Mouse (Mus musculus) MEL (cell line): ENCODE measurements around the gene Hoxd11. TPM values are rescaled to one million over a fixed set of nuclear protein-coding genes. Genes with fewer than 3 reads are reported as not detected.

Experiments used
- DNase-seq: peaks from one replicate; pipeline ENCODE4 v3.0.0; 2011; ENCODE audit warnings: low read depth, low spot score
- H3K27ac ChIP-seq: 2 replicates; pipeline ENCODE4 v1.5.1; 2012; ENCODE audit warnings: low read depth, mild to moderate bottlenecking, control low read depth, low read length, moderate library complexity; ENCODE audit not compliant: control insufficient read depth
- H3K27me3 ChIP-seq, 2 experiments: fragments of 150-350 bp in 1 of 2; sonication (generic) in 1 of 2; 2 replicates each; pipeline ENCODE4 v1.6.1; 2012; ENCODE audit warnings: low read length in 2 of 2, mild to moderate bottlenecking in 2 of 2, improper control_type of control experiment in 1 of 2, moderate library complexity in 1 of 2; ENCODE audit not compliant: insufficient read depth in 2 of 2, control insufficient read depth in 1 of 2
- H3K36me3 ChIP-seq, 2 experiments: 2 replicates each; pipeline ENCODE4 v1.6.1; 2012 to 2014; ENCODE audit warnings: low read length in 2 of 2, improper control_type of control experiment in 1 of 2, inconsistent platforms in 1 of 2, mild to moderate bottlenecking in 1 of 2; ENCODE audit not compliant: insufficient read depth in 2 of 2, control insufficient read depth in 1 of 2
- H3K4me1 ChIP-seq, 2 experiments: fragments of 150-350 bp in 1 of 2; sonication (generic) in 1 of 2; 2 replicates each; pipeline ENCODE4 v1.6.1; 2012; ENCODE audit warnings: low read length in 2 of 2, improper control_type of control experiment in 1 of 2, mild to moderate bottlenecking in 1 of 2; ENCODE audit not compliant: insufficient read depth in 2 of 2, control insufficient read depth in 1 of 2
- H3K4me3 ChIP-seq, 2 experiments: fragments of 150-350 bp in 1 of 2; sonication (generic) in 1 of 2; 2 replicates each; pipeline ENCODE4 v1.5.1; 2012; ENCODE audit warnings: low read depth in 2 of 2, low read length in 2 of 2, mild to moderate bottlenecking in 2 of 2, moderate library complexity in 2 of 2, control low read depth in 1 of 2, improper control_type of control experiment in 1 of 2; ENCODE audit not compliant: control insufficient read depth in 1 of 2, insufficient read depth in 1 of 2
- H3K79me2 ChIP-seq: 2 replicates; pipeline ENCODE4 v1.6.1; 2012; ENCODE audit warnings: mild to moderate bottlenecking, low read length, moderate library complexity; ENCODE audit not compliant: control insufficient read depth, poor library complexity, insufficient read depth
- H3K9ac ChIP-seq: 2 replicates; pipeline ENCODE4 v1.6.1; 2012; ENCODE audit warnings: low read depth, mild to moderate bottlenecking, control low read depth, low read length, moderate library complexity; ENCODE audit not compliant: control insufficient read depth, poor library complexity, severe bottlenecking
- H3K9me3 ChIP-seq: fragments of 150-350 bp; sonication (generic); replicated peaks from 2 replicates; pipeline ENCODE4 v1.6.1; 2012; ENCODE audit warnings: mild to moderate bottlenecking, low read length, improper control_type of control experiment, moderate library complexity; ENCODE audit not compliant: insufficient read depth
- BHLHE40 ChIP-seq: IDR thresholded peaks from 2 replicates; pipeline ENCODE4 v1.6.1; 2012; ENCODE audit warnings: low read depth, mild to moderate bottlenecking, inconsistent platforms, low read length, improper control_type of control experiment, borderline replicate concordance
- CHD1 ChIP-seq: IDR thresholded peaks from 2 replicates; pipeline ENCODE4 v1.6.1; 2012; ENCODE audit warnings: low read depth, mild to moderate bottlenecking, inconsistent platforms, low read length, improper control_type of control experiment
- ETS1 ChIP-seq: IDR thresholded peaks from 2 replicates; pipeline ENCODE4 v1.6.1; 2012; ENCODE audit warnings: low read depth, mild to moderate bottlenecking, inconsistent platforms, low read length, improper control_type of control experiment, moderate library complexity
- GABPA ChIP-seq: IDR thresholded peaks from 2 replicates; pipeline ENCODE4 v1.6.1; 2012; ENCODE audit warnings: low read depth, mild to moderate bottlenecking, inconsistent platforms, low read length, improper control_type of control experiment, moderate library complexity
- HCFC1 ChIP-seq: IDR thresholded peaks from 2 replicates; pipeline ENCODE4 v1.6.1; 2012; ENCODE audit warnings: low read depth, mild to moderate bottlenecking, inconsistent platforms, low read length, improper control_type of control experiment, moderate library complexity
- JUND ChIP-seq: IDR thresholded peaks from 2 replicates; pipeline ENCODE4 v1.6.1; 2011; ENCODE audit warnings: low read depth, mild to moderate bottlenecking, improper control_type of control experiment, low read length
- KAT2A ChIP-seq: conservative IDR thresholded peaks from 2 replicates; pipeline ENCODE4 v1.6.1; 2012; ENCODE audit warnings: low read depth, low read length, improper control_type of control experiment, inconsistent platforms
- MAX ChIP-seq: IDR thresholded peaks from 2 replicates; pipeline ENCODE4 v1.6.1; 2011; ENCODE audit warnings: low read length, improper control_type of control experiment
- MAZ ChIP-seq: IDR thresholded peaks from 2 replicates; pipeline ENCODE4 v1.6.1; 2012; ENCODE audit warnings: low read depth, mild to moderate bottlenecking, inconsistent platforms, low read length, improper control_type of control experiment
- NRF1 ChIP-seq: IDR thresholded peaks from 2 replicates; pipeline ENCODE4 v1.6.1; 2014; ENCODE audit warnings: low read depth, mild to moderate bottlenecking, inconsistent platforms, low read length, improper control_type of control experiment, moderate library complexity; ENCODE audit not compliant: poor library complexity, insufficient read depth, severe bottlenecking
- POLR2A ChIP-seq, 2 experiments: IDR thresholded peaks; 2 replicates each; pipeline ENCODE4 v1.6.1; 2011 to 2012; ENCODE audit warnings: low read length in 2 of 2, mild to moderate bottlenecking in 2 of 2, control low read depth in 1 of 2, improper control_type of control experiment in 1 of 2, low read depth in 1 of 2, moderate library complexity in 1 of 2; ENCODE audit not compliant: control insufficient read depth in 1 of 2, insufficient read depth in 1 of 2, poor library complexity in 1 of 2
- RAD21 ChIP-seq: IDR thresholded peaks from 2 replicates; pipeline ENCODE4 v1.6.1; 2011; ENCODE audit warnings: mild to moderate bottlenecking, low read depth, low read length, improper control_type of control experiment
- USF1 ChIP-seq: IDR thresholded peaks from 2 replicates; pipeline ENCODE4 v1.6.1; 2014; ENCODE audit warnings: low read depth, mild to moderate bottlenecking, inconsistent platforms, low read length, improper control_type of control experiment, moderate library complexity
- ZC3H11A ChIP-seq: IDR thresholded peaks from 2 replicates; pipeline ENCODE4 v1.6.1; 2012; ENCODE audit warnings: low read depth, mild to moderate bottlenecking, inconsistent platforms, low read length, improper control_type of control experiment
- ZNF384 ChIP-seq: IDR thresholded peaks from 2 replicates; pipeline ENCODE4 v1.6.1; 2012; ENCODE audit warnings: low read depth, mild to moderate bottlenecking, inconsistent platforms, low read length, improper control_type of control experiment
- polyA plus RNA-seq, 2 experiments: library from polyadenylated mRNA; stranded (reverse) in 1 of 2; unstranded in 1 of 2; fragments of >175 nt in 1 of 2; fragments of >200 nt in 1 of 2; gene quantifications; 2 replicates each; pipeline versions ENCODE4 v1.2.1 to v1.2.4; 2012; ENCODE audit warnings: low replicate concordance in 2 of 2, low read depth in 1 of 2; ENCODE audit not compliant: insufficient read length in 2 of 2, insufficient read depth in 1 of 2, missing spikeins in 1 of 2
- total RNA-seq: library from RNA; depleted of rRNA; stranded (reverse); fragments of 300-350 nt; gene quantifications from 2 replicates; pipeline ENCODE4 v1.2.3, GENCODE M21; 2012

Hoxd11 gene
- total and polyA plus RNA-seq, 3 experiments, result not detected

DNA sequence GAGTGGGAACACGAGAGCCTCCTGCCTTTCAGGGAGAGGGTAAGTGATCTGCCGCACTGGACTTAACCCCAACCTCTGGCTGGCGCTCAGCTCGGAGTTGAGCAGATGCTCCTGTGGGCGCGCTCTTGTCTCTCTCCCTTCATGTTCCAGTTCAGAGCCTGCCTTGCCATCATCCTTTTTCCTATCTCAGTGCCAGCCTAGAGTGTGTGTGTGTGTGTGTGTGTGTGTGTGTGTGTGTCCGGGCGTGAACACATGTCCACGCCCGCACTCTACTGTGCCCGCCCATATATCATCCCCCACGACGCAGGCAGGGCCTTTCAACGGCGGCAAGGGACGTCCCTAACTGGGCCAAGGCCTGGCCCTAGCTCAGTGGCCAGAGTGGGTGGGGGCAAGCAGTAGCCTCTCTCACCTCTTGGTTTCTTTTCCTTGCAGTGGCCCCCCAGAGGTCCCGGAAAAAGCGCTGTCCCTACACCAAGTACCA is 4.2 kb downstream of the Hoxd11 start:
- peaks cover 0 to 2% of the 10 kb centered on the region in 2 experiments for H3K27me3 ChIP-seq
- DNase-seq, result no peak
- H3K4me3 ChIP-seq, result no peak overlapping the region
- no peak for TF ChIP-seq MAZ
- TF ChIP-seq GABPA, result no peak
- TF ChIP-seq JUND, result no peak
- TF ChIP-seq KAT2A, result no peak
- no peak for TF ChIP-seq BHLHE40
- TF ChIP-seq NRF1, result no peak
- TF ChIP-seq MAX, result no peak
- TF ChIP-seq RAD21, result no peak
- no peak for TF ChIP-seq POLR2A (IDR thresholded peaks at IDR 0.05; ENCODE audit: control insufficient read depth in 1 of 2, insufficient read depth in 1 of 2, low read depth in 1 of 2, low read length in 2 of 2, poor library complexity in 1 of 2)
- TF ChIP-seq USF1, result no peak
- no peaks in the 10 kb centered on the region for H3K4me1 ChIP-seq
- no peaks in the 10 kb centered on the region for H3K9me3 ChIP-seq
- no peaks in the 10 kb centered on the region for H3K79me2 ChIP-seq
- no peak overlapping the region for H3K27ac ChIP-seq
- no peaks in the 10 kb centered on the region for H3K36me3 ChIP-seq
- no peak overlapping the region for H3K9ac ChIP-seq

- Histone ChIP-seq H3K9me3 (no peaks in the 10 kb centered on the region), H3K27ac (no peak overlapping the region), H3K9ac (no peak overlapping the region), H3K79me2 (no peaks in the 10 kb centered on the region), H3K27me3 (peaks cover 0 to 2% of the 10 kb centered on the region in 2 experiments; a peak in 3 of 4 replicates), H3K36me3 (no peaks in the 10 kb centered on the region), H3K4me1 (no peaks in the 10 kb centered on the region), H3K4me3 (no peak overlapping the region)
- DNase-seq, result no peak
- no peak for TF ChIP-seq CHD1
- no peak for TF ChIP-seq MAZ
- TF ChIP-seq JUND, result no peak
- TF ChIP-seq POLR2A (IDR thresholded peaks at IDR 0.05; ENCODE audit: control insufficient read depth in 1 of 2, insufficient read depth in 1 of 2, low read depth in 1 of 2, low read length in 2 of 2, poor library complexity in 1 of 2), result no peak
- TF ChIP-seq NRF1, result no peak
- no peak for TF ChIP-seq HCFC1
- TF ChIP-seq ZC3H11A, result no peak
- no peak for TF ChIP-seq ZNF384
- TF ChIP-seq ETS1, result no peak
Observed at GRCm38 (mm10) chr2:74684106-74684505, 4.7 kb downstream of the Hoxd11 start.
